ENCODE assay signal across 26 mouse cellular contexts in genomic region chr13:63066607-63067006, GRCm38 (mm10).
DNase-seq lines count a peak whose midpoint lies in the region; ATAC-seq and TF ChIP-seq lines count a peak whose summit lies in the region.
"Had no signal": no experiment of that assay in that cellular context is flagged by ENCODE, and none has a peak within 500 bp of the region (broad histone marks: within the 10 kb centered on the region; RNA-seq: fewer than 3 reads in every experiment).

No protein-coding gene starts in this region.

- H3K4me1 ChIP-seq in lung, postnatal 0 days (ENCODE audit: insufficient read depth, low read depth, low read length) = peaks cover 1% of the 10 kb centered on the region; the same call in 1 of the 2 replicates
- peaks cover 13% of the 10 kb centered on the region for H3K4me1 ChIP-seq in embryonic fibroblast, embryonic 13.5 days (ENCODE audit: control insufficient read depth, insufficient read depth, low read length)
- H3K4me1 ChIP-seq: hindbrain, embryonic 15.5 days; kidney, embryonic 15.5 days; midbrain, embryonic 13.5 days had no signal

- 42% methylated on average over 1 of the region's 1 CpGs for WGBS in lung, postnatal 0 days

- no peaks in the 10 kb centered on the region for H3K36me3 ChIP-seq in lung, postnatal 0 days (ENCODE audit: insufficient read depth, low read length)
- H3K36me3 ChIP-seq: forebrain, embryonic 12.5 days; hindbrain, embryonic 15.5 days; kidney, embryonic 15.5 days; midbrain, embryonic 13.5 days had no signal

- H3K27ac ChIP-seq in lung, postnatal 0 days (ENCODE audit: low read length) = no peak overlapping the region
- H3K27ac ChIP-seq in embryonic fibroblast, embryonic 13.5 days (ENCODE audit: insufficient read depth, low read length) = peak overlapping the region; percentile 76
- H3K27ac ChIP-seq: forebrain, embryonic 12.5 days; gastrocnemius, adult 2 months; hindbrain, embryonic 15.5 days; kidney, embryonic 15.5 days; midbrain, embryonic 13.5 days had no signal

- H3K9ac ChIP-seq in lung, postnatal 0 days (replicated peaks; ENCODE audit: low read depth) = no peak overlapping the region
- H3K9ac ChIP-seq: forebrain, embryonic 12.5 days; hindbrain, embryonic 15.5 days; kidney, embryonic 15.5 days; liver, postnatal 0 days; midbrain, embryonic 13.5 days had no signal

- no peak for TF ChIP-seq POLR2A in embryonic fibroblast, embryonic 13.5 days (IDR thresholded peaks at IDR 0.05; ENCODE audit: low read depth, low read length)

- ATAC-seq in lung, postnatal 0 days = no peak; the same call in 1 of the 2 replicates
- ATAC-seq: CD4-positive, CD25-positive, alpha-beta regulatory T cell, adult 4 months; liver, postnatal 0 days; midbrain, embryonic 13.5 days had no signal

- peak; percentile 63 for DNase-seq in lung, postnatal 0 days (ENCODE audit: low spot score)
- DNase-seq in lung, postnatal 25 days (ENCODE audit: low spot score) = no peak
- peak; percentile 58 for DNase-seq in NIH3T3 (ENCODE audit: low read depth)
- DNase-seq in urinary bladder, postnatal 10 days (ENCODE audit: low spot score) = no peak
- no peak for DNase-seq in gastrocnemius, postnatal 4 days (ENCODE audit: low spot score in 2 of 2)
- DNase-seq in spleen, adult 12 weeks (ENCODE audit: low spot score) = no peak
- DNase-seq: adrenal gland, postnatal 14 days; cerebellum, adult 11 months; cerebellum, postnatal 10 days; gastrocnemius, adult 2 months; kidney, postnatal 4 days; left cerebral cortex, postnatal 4 days; liver, postnatal 0 days; lung, postnatal 10 days; thymus, adult 18-20 months; thymus, postnatal 36 days had no signal

- H3K27me3 ChIP-seq in lung, postnatal 0 days (replicated peaks; ENCODE audit: insufficient read depth, low read length) = no peaks in the 10 kb centered on the region
- H3K27me3 ChIP-seq: forebrain, embryonic 12.5 days; hindbrain, embryonic 15.5 days; kidney, embryonic 15.5 days; megakaryocyte, embryonic 14.5 days; midbrain, embryonic 13.5 days had no signal

- H3K4me2 ChIP-seq in lung, postnatal 0 days (replicated peaks; ENCODE audit: low read depth, low read length) = no peak overlapping the region
- H3K4me2 ChIP-seq: forebrain, embryonic 12.5 days; heart, embryonic 11.5 days; hindbrain, embryonic 15.5 days; kidney, embryonic 15.5 days; liver, embryonic 11.5 days; midbrain, embryonic 13.5 days had no signal

- no peak overlapping the region for H3K4me3 ChIP-seq in lung, postnatal 0 days (ENCODE audit: low read depth, low read length)
- H3K4me3 ChIP-seq in embryonic fibroblast, embryonic 13.5 days (ENCODE audit: insufficient read depth, low read length) = no peak overlapping the region
- H3K4me3 ChIP-seq: erythroblast, embryonic 14.5 days; forebrain, embryonic 12.5 days; gastrocnemius, adult 2 months; hindbrain, embryonic 15.5 days; kidney, embryonic 15.5 days; megakaryocyte, embryonic 14.5 days; midbrain, embryonic 13.5 days had no signal

- 0 out of 2 replicates have a peak, but pooled peaks have one; percentile 22 for TF ChIP-seq EP300 in lung, postnatal 0 days (IDR thresholded peaks at IDR 0.05)

- H3K9me3 ChIP-seq in lung, postnatal 0 days (ENCODE audit: low read length) = no peaks in the 10 kb centered on the region
- H3K9me3 ChIP-seq: forebrain, embryonic 12.5 days; hindbrain, embryonic 15.5 days; kidney, embryonic 15.5 days; megakaryocyte, embryonic 14.5 days; midbrain, embryonic 13.5 days had no signal

- no peak for TF ChIP-seq CTCF in lung, postnatal 0 days (IDR thresholded peaks at IDR 0.05)
- TF ChIP-seq CTCF in embryonic fibroblast, embryonic 13.5 days (IDR thresholded peaks at IDR 0.05; ENCODE audit: borderline replicate concordance, insufficient read depth, low read length) = no peak

Comparison
In these comparisons a context has a peak if more than half of its experiments do, and no peak if none do; other contexts are left out.
1. DNase-seq: peak in lung, postnatal 0 days (single experiment) and NIH3T3 (single experiment); none in lung, postnatal 25 days (single experiment), urinary bladder, postnatal 10 days (single experiment), gastrocnemius, postnatal 4 days (0 of 2) and spleen, adult 12 weeks (single experiment).